Mouse (Mus musculus): ENCODE results near the gene Mras.

- TF ChIP-seq CTCF (IDR thresholded peaks at IDR 0.05; ENCODE audit: low read depth, low read length) (no peak), EP300 (IDR thresholded peaks at IDR 0.05; ENCODE audit: insufficient read depth, low read depth, low read length) (no peak), POLR2A (IDR thresholded peaks at IDR 0.05; ENCODE audit: insufficient read depth, low read length) (no peak)
These were observed 1.5 kb downstream of the Mras start for GRCm38 (mm10) chr9:99435619-99436181.

All from ES-Bruce4 (cell line).